Mouse (Mus musculus): ENCODE data around the gene Htra3. TPM values are rescaled to one million over a fixed set of nuclear protein-coding genes. Genes with fewer than 3 reads are reported as not detected.

Htra3 gene
- 0.25 TPM for polyA plus RNA-seq (2014; fragmentation: Illumina TruSeq; extraction: RNeasy Lipid Tissue Mini Kit (QIAGEN cat#74804); ENCODE audit: low read depth, low replicate concordance)

GRCm38 (mm10) chr5:35679256-35680155, at the start of gene Htra3:
TSS of gene Htra3 (minus strand) at chr5:35679782.

Other genes starting within 250 kb of the Htra3 start
- not detected for gene Cpz, start 154.1 kb downstream of the Htra3 start, polyA plus RNA-seq (2014; fragmentation: Illumina TruSeq; extraction: RNeasy Lipid Tissue Mini Kit (QIAGEN cat#74804); ENCODE audit: low read depth, low replicate concordance)
- 2.4 TPM for gene Trmt44, start 104.7 kb downstream of the Htra3 start, polyA plus RNA-seq (2014; fragmentation: Illumina TruSeq; extraction: RNeasy Lipid Tissue Mini Kit (QIAGEN cat#74804); ENCODE audit: low read depth, low replicate concordance)
- 13.2 TPM for gene Acox3, start 96.7 kb downstream of the Htra3 start, polyA plus RNA-seq (2014; fragmentation: Illumina TruSeq; extraction: RNeasy Lipid Tissue Mini Kit (QIAGEN cat#74804); ENCODE audit: low read depth, low replicate concordance)
- 0.25 TPM for gene Sh3tc1, start 60.2 kb upstream of the Htra3 start, polyA plus RNA-seq (2014; fragmentation: Illumina TruSeq; extraction: RNeasy Lipid Tissue Mini Kit (QIAGEN cat#74804); ENCODE audit: low read depth, low replicate concordance)
- 1.8 TPM for gene Ablim2, start 78.1 kb upstream of the Htra3 start, polyA plus RNA-seq (2014; fragmentation: Illumina TruSeq; extraction: RNeasy Lipid Tissue Mini Kit (QIAGEN cat#74804); ENCODE audit: low read depth, low replicate concordance)
- 8.8 TPM for gene Afap1, start 213.5 kb upstream of the Htra3 start, polyA plus RNA-seq (2014; fragmentation: Illumina TruSeq; extraction: RNeasy Lipid Tissue Mini Kit (QIAGEN cat#74804); ENCODE audit: low read depth, low replicate concordance)